ENCODE assay signal across 8 mouse cellular contexts in genomic region chr19:4169378-4169784, GRCm38 (mm10). TPM values are rescaled to one million over a fixed set of nuclear protein-coding genes. Genes with fewer than 3 reads are reported as not detected.
DNase-seq lines count a peak whose midpoint lies in the region; ATAC-seq and TF ChIP-seq lines count a peak whose summit lies in the region.

No protein-coding gene starts in this region.

- H3K27me3 ChIP-seq in embryonic facial prominence, embryonic 15.5 days = no peaks in the 10 kb centered on the region
- H3K27me3 ChIP-seq in kidney, embryonic 14.5 days (ENCODE audit: control insufficient read depth, insufficient read depth, low read length) = no peaks in the 10 kb centered on the region
- H3K27me3 ChIP-seq in limb, embryonic 15.5 days = no peaks in the 10 kb centered on the region

- TF ChIP-seq POLR2A in bone marrow, adult 2 months (IDR thresholded peaks at IDR 0.05; ENCODE audit: borderline replicate concordance, control insufficient read depth, low read depth, low read length) = peak; percentile 92

- no peaks in the 10 kb centered on the region for H3K36me3 ChIP-seq in embryonic facial prominence, embryonic 15.5 days
- H3K36me3 ChIP-seq in kidney, embryonic 14.5 days (ENCODE audit: control insufficient read depth, insufficient read depth, low read length) = no peaks in the 10 kb centered on the region
- no peaks in the 10 kb centered on the region for H3K36me3 ChIP-seq in limb, embryonic 15.5 days

- peak; percentile 98 for DNase-seq in 416B (ENCODE audit: low read depth)
- peak; percentile 98 to 99 for DNase-seq in heart, adult 9 months (ENCODE audit: low spot score in 2 of 2)
- peak; percentile 98 for DNase-seq in monocyte, adult 2 months (ENCODE audit: low read depth in 1 of 2, low spot score in 2 of 2)
- peak; percentile 99 for DNase-seq in spleen, postnatal 36 days (ENCODE audit: low spot score in 2 of 2)

- H3K9me3 ChIP-seq in embryonic facial prominence, embryonic 15.5 days (replicated peaks) = no peaks in the 10 kb centered on the region
- H3K9me3 ChIP-seq in kidney, embryonic 14.5 days (ENCODE audit: control insufficient read depth, low read length) = no peaks in the 10 kb centered on the region
- no peaks in the 10 kb centered on the region for H3K9me3 ChIP-seq in limb, embryonic 15.5 days

- peak overlapping the region; percentile 71 for H3K4me3 ChIP-seq in bone marrow, adult 2 months (replicated peaks; ENCODE audit: control insufficient read depth, low read depth, low read length)
- peak overlapping the region; percentile 52 for H3K4me3 ChIP-seq in embryonic facial prominence, embryonic 15.5 days (replicated peaks)
- H3K4me3 ChIP-seq in kidney, embryonic 14.5 days (ENCODE audit: low read length) = peak overlapping the region; percentile 44
- H3K4me3 ChIP-seq in limb, embryonic 15.5 days = peak overlapping the region; percentile 52

- peaks cover 10% of the 10 kb centered on the region for H3K4me1 ChIP-seq in bone marrow, adult 2 months (ENCODE audit: control insufficient read depth, insufficient read depth, low read length)
- peaks cover 25% of the 10 kb centered on the region for H3K4me1 ChIP-seq in embryonic facial prominence, embryonic 15.5 days
- peaks cover 10% of the 10 kb centered on the region for H3K4me1 ChIP-seq in kidney, embryonic 14.5 days (ENCODE audit: control insufficient read depth, insufficient read depth, low read length)
- H3K4me1 ChIP-seq in limb, embryonic 15.5 days = peaks cover 29% of the 10 kb centered on the region

- peak overlapping the region; percentile 74 for H3K9ac ChIP-seq in embryonic facial prominence, embryonic 15.5 days
- peak overlapping the region; percentile 78 for H3K9ac ChIP-seq in kidney, embryonic 14.5 days (ENCODE audit: low read depth, low read length)
- H3K9ac ChIP-seq in limb, embryonic 15.5 days = peak overlapping the region; percentile 73

- H3K4me2 ChIP-seq in embryonic facial prominence, embryonic 15.5 days (replicated peaks) = peak overlapping the region; percentile 91
- H3K4me2 ChIP-seq in kidney, embryonic 14.5 days (replicated peaks; ENCODE audit: low read depth, low read length) = peak overlapping the region; percentile 77
- peak overlapping the region; percentile 86 for H3K4me2 ChIP-seq in limb, embryonic 15.5 days

- TF ChIP-seq CTCF in bone marrow, adult 2 months (IDR thresholded peaks at IDR 0.05; ENCODE audit: control insufficient read depth, insufficient read depth, low read length) = peak; percentile 90

- ATAC-seq in embryonic facial prominence, embryonic 15.5 days (ENCODE audit: insufficient number of reproducible peaks, low FRiP score, low TSS enrichment, low read depth) = peak; percentile 94
- peak; percentile 94 for ATAC-seq in kidney, embryonic 14.5 days (ENCODE audit: low FRiP score, low TSS enrichment)
- peak; percentile 93 for ATAC-seq in limb, embryonic 15.5 days (ENCODE audit: insufficient number of reproducible peaks, low FRiP score, low TSS enrichment, low read depth)

- WGBS in bone marrow, adult 2 months = under 1% methylated on average over 43 of the region's 43 CpGs
- under 1% methylated on average over 43 of the region's 43 CpGs for WGBS in embryonic facial prominence, embryonic 15.5 days
- WGBS in kidney, embryonic 14.5 days = under 1% methylated on average over 43 of the region's 43 CpGs
- under 1% methylated on average over 43 of the region's 43 CpGs for WGBS in limb, embryonic 15.5 days

- peak overlapping the region; percentile 89 for H3K27ac ChIP-seq in bone marrow, adult 2 months (ENCODE audit: control insufficient read depth, insufficient read depth, low read depth, low read length, poor library complexity)
- peak overlapping the region; percentile 91 for H3K27ac ChIP-seq in embryonic facial prominence, embryonic 15.5 days (replicated peaks)
- H3K27ac ChIP-seq in kidney, embryonic 14.5 days (ENCODE audit: low read depth, low read length) = peak overlapping the region; percentile 88
- H3K27ac ChIP-seq in limb, embryonic 15.5 days = peak overlapping the region; percentile 96

RNA-seq across cellular contexts. Expression of gene Carns1, which starts 5.9 kb away (rescaled TPM):
- polyA plus RNA-seq in bone marrow, adult 2 months (2011; ENCODE audit: insufficient read depth, insufficient read length, low replicate concordance, missing spikeins) = 23.3 and 52.9 TPM in 2 replicates
- polyA plus RNA-seq in embryonic facial prominence, embryonic 15.5 days (2015; fragmentation: Nextera tagmentation; extraction: Ambion mirVana) = 3.4 and 5.4 TPM in 2 replicates
- 1.7 and 1.9 TPM in 2 replicates for polyA plus RNA-seq in kidney, embryonic 14.5 days (2014; fragmentation: Nextera tagmentation; extraction: Ambion mirVana)
- polyA plus RNA-seq in limb, embryonic 15.5 days (2015; fragmentation: Nextera tagmentation; extraction: Ambion mirVana) = 1.8 and 2.7 TPM in 2 replicates

RNA-seq across cellular contexts. Expression of gene Rps6kb2, which starts 6.2 kb away (rescaled TPM):
- polyA plus RNA-seq in bone marrow, adult 2 months (2011; ENCODE audit: insufficient read depth, insufficient read length, low replicate concordance, missing spikeins) = 51.8 and 86.1 TPM in 2 replicates
- 66.2 and 70.4 TPM in 2 replicates for polyA plus RNA-seq in embryonic facial prominence, embryonic 15.5 days (2015; fragmentation: Nextera tagmentation; extraction: Ambion mirVana)
- 33.4 and 42.0 TPM in 2 replicates for polyA plus RNA-seq in kidney, embryonic 14.5 days (2014; fragmentation: Nextera tagmentation; extraction: Ambion mirVana)
- polyA plus RNA-seq in limb, embryonic 15.5 days (2015; fragmentation: Nextera tagmentation; extraction: Ambion mirVana) = 68.8 and 79.3 TPM in 2 replicates

RNA-seq across cellular contexts. Expression of gene Ptprcap, which starts 16.0 kb away (rescaled TPM):
- 27.6 and 60.8 TPM in 2 replicates for polyA plus RNA-seq in bone marrow, adult 2 months (2011; ENCODE audit: insufficient read depth, insufficient read length, low replicate concordance, missing spikeins)
- polyA plus RNA-seq in embryonic facial prominence, embryonic 15.5 days (2015; fragmentation: Nextera tagmentation; extraction: Ambion mirVana) = 4.8 and 6.2 TPM in 2 replicates
- polyA plus RNA-seq in kidney, embryonic 14.5 days (2014; fragmentation: Nextera tagmentation; extraction: Ambion mirVana) = 0.57 and 0.80 TPM in 2 replicates
- 7.4 and 9.5 TPM in 2 replicates for polyA plus RNA-seq in limb, embryonic 15.5 days (2015; fragmentation: Nextera tagmentation; extraction: Ambion mirVana)

RNA-seq across cellular contexts. Expression of gene Coro1b, which starts 21.0 kb away (rescaled TPM):
- 75.8 and 114 TPM in 2 replicates for polyA plus RNA-seq in bone marrow, adult 2 months (2011; ENCODE audit: insufficient read depth, insufficient read length, low replicate concordance, missing spikeins)
- polyA plus RNA-seq in embryonic facial prominence, embryonic 15.5 days (2015; fragmentation: Nextera tagmentation; extraction: Ambion mirVana) = 159 and 178 TPM in 2 replicates
- polyA plus RNA-seq in kidney, embryonic 14.5 days (2014; fragmentation: Nextera tagmentation; extraction: Ambion mirVana) = 132 and 156 TPM in 2 replicates
- 169 and 170 TPM in 2 replicates for polyA plus RNA-seq in limb, embryonic 15.5 days (2015; fragmentation: Nextera tagmentation; extraction: Ambion mirVana)

RNA-seq across cellular contexts. Expression of gene Tbc1d10c, which starts 21.7 kb away (rescaled TPM):
- 64.3 and 168 TPM in 2 replicates for polyA plus RNA-seq in bone marrow, adult 2 months (2011; ENCODE audit: insufficient read depth, insufficient read length, low replicate concordance, missing spikeins)
- polyA plus RNA-seq in embryonic facial prominence, embryonic 15.5 days (2015; fragmentation: Nextera tagmentation; extraction: Ambion mirVana) = 3.6 and 5.1 TPM in 2 replicates
- polyA plus RNA-seq in kidney, embryonic 14.5 days (2014; fragmentation: Nextera tagmentation; extraction: Ambion mirVana) = 2.7 and 3.2 TPM in 2 replicates
- polyA plus RNA-seq in limb, embryonic 15.5 days (2015; fragmentation: Nextera tagmentation; extraction: Ambion mirVana) = 3.9 and 4.5 TPM in 2 replicates

Comparison
In these comparisons a context has a peak if more than half of its experiments do, and no peak if none do; other contexts are left out.
1. Peak in every context shown above with its lines: DNase-seq, ATAC-seq, H3K4me3 ChIP-seq and H3K27ac ChIP-seq.